Mouse (Mus musculus) liver, postnatal 0 days (tissue): ENCODE data around the gene H2afy2. TPM values are rescaled to one million over a fixed set of nuclear protein-coding genes. Genes with fewer than 3 reads are reported as not detected.
A peak's percentile ranks its signal among the peaks of the same experiment; 100 is the strongest.

Experiments used
- ATAC-seq: fragments of 200-750 bp; cut with Nextera tagmentation; 2 replicates; pipeline ENCODE4 v1.8.0; 2017; ENCODE audit warnings: mild to moderate bottlenecking, moderate library complexity
- DNase-seq: peaks from one replicate; pipeline ENCODE4 v3.0.0-alpha.2; 2016
- H3K27ac ChIP-seq: fragments of 300-500 bp; sonication (generic); 2 replicates; pipeline ENCODE4 v1.5.1; 2014; ENCODE audit warnings: antibody characterized with exemption, moderate library complexity, mild to moderate bottlenecking, low read depth
- H3K27me3 ChIP-seq: fragments of 300-500 bp; sonication (generic); 2 replicates; pipeline ENCODE4 v1.6.1; 2014; ENCODE audit warnings: low read length, control low read depth, mixed read lengths; ENCODE audit not compliant: insufficient read depth
- H3K36me3 ChIP-seq: fragments of 300-500 bp; sonication (generic); replicated peaks from 2 replicates; pipeline ENCODE4 v1.6.1; 2014; ENCODE audit warnings: mild to moderate bottlenecking, control low read depth, low read length, moderate library complexity, mixed read lengths; ENCODE audit not compliant: insufficient read depth
- H3K4me1 ChIP-seq: fragments of 300-500 bp; sonication (generic); 2 replicates; pipeline ENCODE4 v1.6.1; 2014; ENCODE audit warnings: antibody characterized with exemption, mild to moderate bottlenecking, control low read depth; ENCODE audit not compliant: insufficient read depth
- H3K4me2 ChIP-seq: fragments of 300-500 bp; sonication (generic); 2 replicates; pipeline ENCODE4 v1.6.1; 2014; ENCODE audit warnings: low read depth, mild to moderate bottlenecking, low read length, moderate library complexity, mixed read lengths
- H3K4me3 ChIP-seq: fragments of 300-500 bp; sonication (generic); 2 replicates; pipeline ENCODE4 v1.5.1; 2014; ENCODE audit warnings: low read depth, low read length
- H3K9ac ChIP-seq: fragments of 300-500 bp; sonication (generic); replicated peaks from 2 replicates; pipeline ENCODE4 v1.6.1; 2014; ENCODE audit warnings: mild to moderate bottlenecking, moderate library complexity
- H3K9me3 ChIP-seq: fragments of 300-500 bp; sonication (generic); 2 replicates; pipeline ENCODE4 v1.6.1; 2016; ENCODE audit warnings: mild to moderate bottlenecking, control low read depth, low read length, mixed read lengths
- CTCF ChIP-seq: sonication (generic); IDR thresholded peaks from 2 replicates; pipeline ENCODE4 v1.5.1; 2016; ENCODE audit warnings: antibody characterized with exemption, low read depth
- EP300 ChIP-seq: IDR thresholded peaks from 2 replicates; pipeline ENCODE4 v1.6.1; 2016; ENCODE audit warnings: antibody characterized with exemption, low read depth, mild to moderate bottlenecking
- WGBS: fragments of 180-500 bp; shearing (Covaris S2); extraction: QIAGEN DNeasy Blood & Tissue Kit; methylation state at CpG from one replicate; pipeline ENCODE4 v1.1.7; 2014; ENCODE audit not compliant: insufficient replicate concordance; 5-methylcytosine and 5-hydroxymethylcytosine counted together
- polyA plus RNA-seq: library from polyadenylated mRNA; unstranded; fragments of >200 nt; fragmentation: Nextera tagmentation; extraction: Ambion mirVana; gene quantifications from 2 replicates; pipeline ENCODE4 v1.2.1, GENCODE M21; 2015

Gene H2afy2
- polyA plus RNA-seq, 1 experiment from 2014 or later = 1.9 TPM

DNA sequence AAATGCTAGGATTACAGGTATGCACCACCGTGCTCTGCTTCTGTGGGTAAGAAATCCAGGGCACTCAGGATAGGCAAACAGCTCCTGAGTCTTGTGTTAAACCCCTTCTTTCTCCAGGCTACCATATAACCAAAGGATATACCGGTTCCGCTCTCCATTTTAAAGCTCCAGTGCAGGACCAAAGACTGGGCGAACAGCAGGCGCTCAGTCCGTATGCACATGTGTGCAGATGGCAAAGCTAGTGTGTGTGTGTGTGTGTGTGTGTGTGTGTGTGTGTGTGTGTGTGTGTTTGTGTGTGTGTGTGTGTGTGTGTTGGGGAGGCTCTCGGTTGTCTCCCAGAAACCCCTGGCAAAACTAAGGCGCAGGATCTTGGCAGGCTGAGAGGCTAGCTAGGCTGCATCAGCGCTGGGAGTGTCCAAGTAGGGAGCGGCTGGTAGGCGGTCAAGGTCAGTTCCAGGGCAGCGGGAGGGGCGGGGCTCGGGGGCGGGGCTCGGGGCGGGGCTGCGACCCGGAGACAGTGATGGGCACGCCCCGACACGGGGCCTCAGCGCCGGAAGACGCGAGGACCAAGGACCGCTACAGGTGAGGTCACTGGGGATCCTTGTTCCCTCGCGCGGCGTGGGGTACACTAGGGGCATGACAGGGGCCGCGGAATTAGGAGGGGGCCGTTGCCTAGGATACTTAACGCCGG lies 69.0 kb downstream of the H2afy2 start, which contains the start of gene Aifm2:
Gene Aifm2, plus strand, starts transcription at position 493 of the 691 bp plus-strand sequence.
- H3K4me1 ChIP-seq = peaks cover 23% of the 10 kb centered on the region
- DNase-seq (peak; percentile 89), ATAC-seq (peak; percentile 85)
- 0 out of 2 replicates have a peak within 1 kb of the TSS, but pooled peaks have one; percentile 35 for H3K27ac ChIP-seq
- peak within 1 kb of the TSS; percentile 59 for H3K9ac ChIP-seq
- WGBS = 15% methylated on average over 27 of the region's 36 CpGs
- H3K9me3 ChIP-seq = no peaks in the 10 kb centered on the region
- no peaks in the 10 kb centered on the region for H3K27me3 ChIP-seq
- H3K36me3 ChIP-seq = no peaks in the 10 kb centered on the region
- TF ChIP-seq EP300 = no peak
- no peak for TF ChIP-seq CTCF
- peak within 1 kb of the TSS; percentile 59 for H3K4me3 ChIP-seq
- peak within 1 kb of the TSS; percentile 84 for H3K4me2 ChIP-seq

GRCm38 (mm10) chr10:61714146-61714545 lies 69.8 kb downstream of the H2afy2 start:
- no peaks in the 10 kb centered on the region for H3K27me3 ChIP-seq
- peak; percentile 37; the same call in 1 of the 2 replicates for ATAC-seq
- no peak overlapping the region for H3K4me3 ChIP-seq
- no peak for DNase-seq
- H3K9me3 ChIP-seq = no peaks in the 10 kb centered on the region
- no peak for TF ChIP-seq CTCF
- TF ChIP-seq EP300 = 0 out of 2 replicates have a peak, but pooled peaks have one; percentile 24
- H3K4me1 ChIP-seq = peaks cover 23% of the 10 kb centered on the region
- 73% methylated on average over 4 of the region's 4 CpGs for WGBS
- no peak overlapping the region for H3K9ac ChIP-seq
- no peak overlapping the region for H3K4me2 ChIP-seq
- no peaks in the 10 kb centered on the region for H3K36me3 ChIP-seq
- no peak overlapping the region for H3K27ac ChIP-seq

DNA sequence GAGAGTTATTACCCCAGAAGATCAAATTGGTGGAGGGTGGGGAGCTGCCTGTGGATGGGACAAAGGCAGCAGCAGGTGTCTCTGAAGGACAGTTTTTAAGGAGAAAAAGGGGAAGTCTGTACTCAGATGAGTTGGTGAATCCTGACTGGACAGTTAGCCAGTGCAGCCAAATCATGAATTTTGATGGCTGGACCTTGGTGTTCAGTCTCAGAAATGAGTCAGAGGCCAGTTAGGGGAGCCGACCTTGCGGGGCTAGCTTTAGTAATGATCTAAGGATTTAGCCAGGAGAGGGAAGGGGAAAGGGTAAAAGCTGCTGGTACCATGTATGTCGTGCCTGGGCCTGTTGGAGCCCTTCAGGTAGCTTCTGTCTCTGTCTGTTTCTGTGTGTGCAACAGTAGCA lies 70.3 kb downstream of the H2afy2 start:
- 80% methylated on average over 3 of the region's 3 CpGs for WGBS
- no peak for DNase-seq
- H3K4me1 ChIP-seq = peaks cover 23% of the 10 kb centered on the region
- ATAC-seq = no peak
- H3K27ac ChIP-seq = no peak overlapping the region
- TF ChIP-seq CTCF = no peak
- TF ChIP-seq EP300 = no peak
- H3K4me2 ChIP-seq = no peak overlapping the region
- no peaks in the 10 kb centered on the region for H3K36me3 ChIP-seq
- H3K4me3 ChIP-seq = no peak overlapping the region
- no peaks in the 10 kb centered on the region for H3K9me3 ChIP-seq
- no peak overlapping the region for H3K9ac ChIP-seq
- H3K27me3 ChIP-seq = no peaks in the 10 kb centered on the region

- Histone ChIP-seq H3K36me3 (peaks cover 15% of the 10 kb centered on the region), H3K27me3 (no peaks in the 10 kb centered on the region), H3K4me2 (no peak overlapping the region), H3K4me1 (0 out of 2 replicates have a peak, but pooled peaks cover 2% of the 10 kb centered on the region), H3K4me3 (no peak overlapping the region), H3K27ac (no peak overlapping the region), H3K9me3 (no peaks in the 10 kb centered on the region), H3K9ac (no peak overlapping the region)
- DNase-seq (no peak), ATAC-seq (no peak)
- WGBS = 63% methylated on average over 6 of the region's 6 CpGs
- TF ChIP-seq CTCF (no peak), EP300 (no peak)
Measured at GRCm38 (mm10) chr10:61706412-61707375, 77.3 kb downstream of the H2afy2 start.

DNA sequence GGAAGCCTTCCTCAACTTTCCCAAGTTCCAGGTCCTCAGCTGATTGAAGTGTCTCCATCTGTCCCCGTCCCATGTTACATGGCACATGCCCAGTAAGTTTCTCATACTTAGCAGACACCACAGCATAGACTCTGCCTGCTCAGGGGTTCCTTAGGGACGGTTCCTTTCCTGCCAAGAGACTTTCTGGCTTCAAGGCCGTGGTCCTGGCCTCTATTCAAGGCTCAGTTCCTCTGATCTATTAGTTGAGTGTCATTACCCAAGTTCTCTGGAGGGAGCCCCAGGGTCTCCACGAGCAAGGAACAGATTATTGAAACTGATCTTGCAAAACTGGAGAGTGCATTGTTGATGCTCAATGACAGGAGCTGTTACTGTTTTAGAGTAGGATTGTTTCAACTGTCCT lies 79.3 kb downstream of the H2afy2 start:
- no peak overlapping the region for H3K27ac ChIP-seq
- H3K4me1 ChIP-seq = 0 out of 2 replicates have a peak, but pooled peaks cover 2% of the 10 kb centered on the region
- 68% methylated on average over 4 of the region's 4 CpGs for WGBS
- no peak for DNase-seq
- peaks cover 18% of the 10 kb centered on the region for H3K36me3 ChIP-seq
- H3K27me3 ChIP-seq = no peaks in the 10 kb centered on the region
- no peak for ATAC-seq
- TF ChIP-seq EP300 (no peak), CTCF (no peak)
- no peak overlapping the region for H3K4me2 ChIP-seq
- no peaks in the 10 kb centered on the region for H3K9me3 ChIP-seq
- no peak overlapping the region for H3K4me3 ChIP-seq
- no peak overlapping the region for H3K9ac ChIP-seq

GRCm38 (mm10) chr10:61697028-61697427 lies 86.9 kb downstream of the H2afy2 start:
- 59% methylated on average over 2 of the region's 2 CpGs for WGBS
- no peaks in the 10 kb centered on the region for H3K27me3 ChIP-seq
- H3K9ac ChIP-seq = peak overlapping the region; percentile 85
- peaks cover 19% of the 10 kb centered on the region for H3K36me3 ChIP-seq
- ATAC-seq (peak; percentile 3; the same call in 1 of the 2 replicates), DNase-seq (peak; percentile 52)
- H3K4me1 ChIP-seq = peaks cover 18% of the 10 kb centered on the region
- H3K4me3 ChIP-seq = peak overlapping the region; percentile 92
- H3K4me2 ChIP-seq = peak overlapping the region; percentile 95
- no peaks in the 10 kb centered on the region for H3K9me3 ChIP-seq
- TF ChIP-seq CTCF = no peak
- TF ChIP-seq EP300 = no peak
- peak overlapping the region; percentile 61 for H3K27ac ChIP-seq
